Mouse (Mus musculus) adrenal gland, adult 8-10 months (tissue): Measurements from ENCODE around the gene Olfr98. TPM values are rescaled to one million over a fixed set of nuclear protein-coding genes. Genes with fewer than 3 reads are reported as not detected.
A peak's percentile ranks its signal among the peaks of the same experiment; 100 is the strongest.
"Not testable (repeated sequence)": the region's sequence is repeated elsewhere in the genome, so short reads cannot be mapped to it uniquely, and the experiment has no call there.

Experiments
- DNase-seq: peaks from one replicate; pipeline ENCODE4 v3.0.0; 2022
- total RNA-seq, 4 experiments: library from RNA; stranded (reverse); gene quantifications; 2 replicates each; pipeline ENCODE4 v1.2.4; 2022

The Olfr98 gene
- total RNA-seq: not detected

- no peak for DNase-seq
These were observed at the start of gene Olfr98 for GRCm38 (mm10) chr17:37263626-37264025. TSS of gene Olfr98 (minus strand) at chr17:37263749.

- no peak for DNase-seq
These were observed 46.7 kb upstream of the Olfr98 start for GRCm38 (mm10) chr17:37310146-37310699.

GRCm38 (mm10) chr17:37308483-37308882, 44.9 kb upstream of the Olfr98 start:
- DNase-seq: no peak

GRCm38 (mm10) chr17:37304213-37304612, 40.7 kb upstream of the Olfr98 start, which contains the start of gene Olfr101:
TSS of gene Olfr101 (minus strand) at chr17:37304313.
- DNase-seq: no peak

- DNase-seq: no peak
These were observed 19.8 kb upstream of the Olfr98 start, which contains the start of gene Olfr99 for GRCm38 (mm10) chr17:37283360-37283759. TSS of gene Olfr99 (minus strand) at chr17:37283460.

- DNase-seq: no peak
These were observed 16.8 kb upstream of the Olfr98 start for GRCm38 (mm10) chr17:37280331-37280730.

- DNase-seq: no peak
These were observed 13.0 kb upstream of the Olfr98 start for GRCm38 (mm10) chr17:37276573-37276972.

- DNase-seq: no peak
These were observed 12.2 kb upstream of the Olfr98 start for GRCm38 (mm10) chr17:37275626-37276248.

GRCm38 (mm10) chr17:37270702-37271092, 7.1 kb upstream of the Olfr98 start:
- DNase-seq: peak; percentile 49

- peak; percentile 84 for DNase-seq
These were observed 6.6 kb upstream of the Olfr98 start, which contains the start of gene H2-M3 for GRCm38 (mm10) chr17:37270058-37270701. TSS of gene H2-M3 (plus strand) at chr17:37270220.

GRCm38 (mm10) chr17:37250544-37250943, 13.0 kb downstream of the Olfr98 start:
- DNase-seq: no peak

GRCm38 (mm10) chr17:37249460-37249859, 14.1 kb downstream of the Olfr98 start:
- DNase-seq: no peak

GRCm38 (mm10) chr17:37246715-37247114, 16.8 kb downstream of the Olfr98 start:
- peak; percentile 8 for DNase-seq

- no peak for DNase-seq
These were observed 21.4 kb downstream of the Olfr98 start for GRCm38 (mm10) chr17:37242198-37242597.

GRCm38 (mm10) chr17:37237230-37237629, 26.3 kb downstream of the Olfr98 start, which contains the start of gene Olfr97:
TSS of gene Olfr97 (minus strand) at chr17:37237330.
- not testable (repeated sequence) for DNase-seq

- DNase-seq: no peak
These were observed 41.7 kb downstream of the Olfr98 start for GRCm38 (mm10) chr17:37221879-37222278.

- DNase-seq: no peak
These were observed 43.7 kb downstream of the Olfr98 start, which contains the start of gene Olfr96 for GRCm38 (mm10) chr17:37219846-37220245. TSS of gene Olfr96 (plus strand) at chr17:37220146.

- DNase-seq: peak; percentile 9
These were observed 45.1 kb downstream of the Olfr98 start for GRCm38 (mm10) chr17:37218486-37218885.

- DNase-seq: no peak
These were observed 50.5 kb downstream of the Olfr98 start, which contains the start of gene Olfr95 for GRCm38 (mm10) chr17:37213018-37213417. TSS of gene Olfr95 (minus strand) at chr17:37213118.
